Mouse (Mus musculus): ENCODE measurements around the gene 4930407I10Rik. TPM values are rescaled to one million over a fixed set of nuclear protein-coding genes. Genes with fewer than 3 reads are reported as not detected.

4930407I10Rik gene
- polyA plus RNA-seq, 1 experiment from 2014 or later = not detected

DNA sequence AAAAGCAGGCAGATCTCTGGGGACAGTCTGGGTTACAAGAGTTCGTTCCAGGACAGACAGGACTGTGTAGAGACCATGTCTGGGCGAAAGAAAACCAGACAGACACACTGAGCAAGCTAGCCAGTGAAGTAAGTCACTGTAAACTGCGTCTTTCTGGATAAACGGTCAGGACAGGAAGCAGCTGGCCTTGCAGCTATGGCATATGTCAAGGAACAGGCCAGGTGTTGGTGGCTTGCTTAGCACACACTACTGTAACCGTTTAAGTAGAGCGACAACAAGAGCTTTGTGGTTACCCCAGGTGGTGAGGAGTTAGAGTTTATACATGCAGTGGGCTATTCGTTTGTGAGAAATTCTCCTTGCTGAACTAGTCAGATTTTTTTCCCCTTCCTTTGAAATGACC, 31.2 kb upstream of the 4930407I10Rik start:
- Histone ChIP-seq H3K27ac (no peak overlapping the region), H3K9ac (no peak overlapping the region), H3K4me3 (no peak overlapping the region), H3K4me2 (no peak overlapping the region), H3K4me1 (no peaks in the 10 kb centered on the region), H3K9me3 (no peaks in the 10 kb centered on the region), H3K27me3 (no peaks in the 10 kb centered on the region), H3K36me3 (peaks cover 93% of the 10 kb centered on the region)
- WGBS = 82% methylated on average over 7 of the region's 7 CpGs
- no peak for ATAC-seq (ENCODE audit: insufficient number of reproducible peaks, low FRiP score, low TSS enrichment, low read depth)

DNA sequence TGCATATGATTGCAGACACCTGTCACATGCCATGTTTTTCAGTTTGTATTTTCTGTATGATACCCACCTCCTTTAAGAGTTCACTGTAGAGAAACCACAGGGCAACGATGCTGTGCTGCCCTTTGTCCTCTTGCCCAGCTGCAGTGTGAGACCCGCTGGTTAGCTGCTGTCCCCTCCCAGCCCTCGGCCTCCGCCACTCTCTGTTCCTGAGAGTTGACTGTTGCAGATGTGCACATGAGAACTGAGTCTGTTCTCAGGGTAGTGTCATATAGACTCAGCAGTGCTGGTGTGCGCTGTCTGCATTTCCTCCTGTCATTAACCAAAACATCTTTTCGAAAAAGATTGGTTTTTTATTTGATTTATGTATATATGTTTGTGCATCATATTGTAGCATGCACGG, 26.6 kb upstream of the 4930407I10Rik start:
- H3K9me3 ChIP-seq = no peaks in the 10 kb centered on the region
- no peaks in the 10 kb centered on the region for H3K4me1 ChIP-seq
- H3K4me2 ChIP-seq = no peak overlapping the region
- no peaks in the 10 kb centered on the region for H3K27me3 ChIP-seq
- no peak overlapping the region for H3K4me3 ChIP-seq
- H3K36me3 ChIP-seq = peaks cover 79% of the 10 kb centered on the region
- no peak overlapping the region for H3K27ac ChIP-seq
- ATAC-seq (ENCODE audit: insufficient number of reproducible peaks, low FRiP score, low TSS enrichment, low read depth) = no peak
- WGBS = 90% methylated on average over 7 of the region's 7 CpGs
- H3K9ac ChIP-seq = no peak overlapping the region

DNA sequence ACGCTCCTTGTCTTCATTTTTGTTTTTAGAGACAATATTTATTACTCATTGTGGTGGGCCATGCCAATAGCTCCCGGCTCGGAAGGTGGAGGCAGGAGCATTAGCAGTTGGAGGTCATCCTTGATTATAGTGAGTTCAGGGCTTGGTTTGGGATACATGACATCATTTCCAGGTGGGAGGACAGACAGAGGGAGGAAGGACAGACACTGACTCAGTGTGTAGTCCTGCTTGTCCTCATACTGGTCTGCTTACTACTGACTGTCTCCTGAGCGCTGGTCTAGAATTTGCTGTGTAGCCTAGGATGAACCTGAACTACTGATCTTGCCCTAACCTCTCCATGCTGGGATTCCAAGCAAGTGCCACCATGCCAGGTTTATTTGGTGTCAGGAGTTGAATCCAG, 25.2 kb upstream of the 4930407I10Rik start, which contains the start of gene Desi1:
Gene Desi1 (minus strand): TSS at position 101 of the 400 bp plus-strand sequence.
- Histone ChIP-seq H3K27me3 (no peaks in the 10 kb centered on the region), H3K27ac (no peak within 1 kb of the TSS), H3K9ac (no peak within 1 kb of the TSS), H3K4me1 (no peaks in the 10 kb centered on the region), H3K4me2 (no peak within 1 kb of the TSS), H3K4me3 (no peak within 1 kb of the TSS), H3K36me3 (peaks cover 84% of the 10 kb centered on the region), H3K9me3 (no peaks in the 10 kb centered on the region)
- ATAC-seq (ENCODE audit: insufficient number of reproducible peaks, low FRiP score, low TSS enrichment, low read depth) = no peak
- 92% methylated on average over 4 of the region's 4 CpGs for WGBS

DNA sequence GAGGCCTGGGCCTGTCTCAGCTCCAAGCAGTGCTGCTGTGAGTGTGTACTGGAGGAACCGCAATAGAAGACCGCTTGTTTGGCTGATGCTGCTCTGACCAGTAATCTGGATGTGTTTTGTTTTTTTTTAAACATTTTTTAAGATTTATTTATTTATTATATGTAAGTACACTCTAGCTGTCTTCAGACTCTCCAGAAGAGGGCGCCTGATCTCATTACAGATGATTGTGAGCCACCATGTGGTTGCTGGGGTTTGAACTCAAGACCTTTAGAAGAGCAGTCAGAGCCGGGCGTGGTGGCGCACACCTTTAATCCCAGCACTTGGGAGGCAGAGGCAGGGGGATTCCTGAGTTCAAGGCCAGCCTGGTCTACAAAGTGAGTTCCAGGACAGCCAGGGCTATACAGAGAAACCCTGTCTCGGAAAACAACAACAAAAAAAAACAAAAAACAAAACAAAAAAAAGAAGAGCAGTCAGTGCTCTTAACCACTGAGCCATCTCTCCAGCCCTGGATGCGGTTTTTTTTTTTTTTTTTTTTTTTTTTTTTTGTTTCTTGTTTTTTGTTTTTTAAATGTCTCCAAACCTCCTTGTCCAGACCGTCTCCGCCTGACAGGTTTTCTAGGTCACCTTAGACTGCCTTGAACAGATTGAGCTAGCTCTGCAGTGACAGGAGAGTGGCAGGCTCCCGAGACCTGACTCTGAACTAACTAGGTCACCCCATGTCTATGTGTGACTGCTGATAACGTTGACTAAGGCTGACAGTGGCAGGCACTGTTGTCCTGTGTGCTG, 22.9 kb upstream of the 4930407I10Rik start:
- no peak overlapping the region for H3K4me2 ChIP-seq
- H3K27me3 ChIP-seq = no peaks in the 10 kb centered on the region
- H3K9ac ChIP-seq = no peak overlapping the region
- peaks cover 84% of the 10 kb centered on the region for H3K36me3 ChIP-seq
- no peaks in the 10 kb centered on the region for H3K9me3 ChIP-seq
- ATAC-seq (ENCODE audit: insufficient number of reproducible peaks, low FRiP score, low TSS enrichment, low read depth) = no peak
- no peak overlapping the region for H3K27ac ChIP-seq
- 86% methylated on average over 12 of the region's 12 CpGs for WGBS
- H3K4me3 ChIP-seq = no peak overlapping the region
- no peaks in the 10 kb centered on the region for H3K4me1 ChIP-seq

DNA sequence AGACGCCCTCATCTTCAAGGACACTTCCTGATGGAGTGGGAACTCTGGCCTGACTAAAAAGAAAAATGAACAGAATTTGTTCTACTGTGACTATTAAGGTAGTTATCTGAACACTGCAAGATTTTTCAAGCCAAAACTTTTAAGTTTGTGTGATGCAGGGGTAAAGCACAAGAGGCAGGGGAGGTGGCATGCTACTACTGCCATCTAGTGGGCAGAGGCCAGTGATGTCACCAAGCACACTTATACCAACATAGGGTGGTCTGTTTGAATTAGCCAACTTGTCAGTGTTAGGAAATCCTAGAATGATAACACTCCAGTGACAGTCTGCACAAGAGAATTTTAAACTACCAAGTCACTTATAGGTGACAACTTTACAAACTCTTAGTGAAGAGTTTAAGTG, 18.3 kb upstream of the 4930407I10Rik start:
- WGBS = 95% methylated on average over 1 of the region's 1 CpGs
- no peak overlapping the region for H3K4me3 ChIP-seq
- peaks cover 7% of the 10 kb centered on the region for H3K4me1 ChIP-seq
- no peak overlapping the region for H3K27ac ChIP-seq
- peaks cover 64% of the 10 kb centered on the region for H3K36me3 ChIP-seq
- H3K27me3 ChIP-seq = no peaks in the 10 kb centered on the region
- ATAC-seq (ENCODE audit: insufficient number of reproducible peaks, low FRiP score, low TSS enrichment, low read depth) = no peak
- no peak overlapping the region for H3K4me2 ChIP-seq
- H3K9me3 ChIP-seq = no peaks in the 10 kb centered on the region
- H3K9ac ChIP-seq = no peak overlapping the region

DNA sequence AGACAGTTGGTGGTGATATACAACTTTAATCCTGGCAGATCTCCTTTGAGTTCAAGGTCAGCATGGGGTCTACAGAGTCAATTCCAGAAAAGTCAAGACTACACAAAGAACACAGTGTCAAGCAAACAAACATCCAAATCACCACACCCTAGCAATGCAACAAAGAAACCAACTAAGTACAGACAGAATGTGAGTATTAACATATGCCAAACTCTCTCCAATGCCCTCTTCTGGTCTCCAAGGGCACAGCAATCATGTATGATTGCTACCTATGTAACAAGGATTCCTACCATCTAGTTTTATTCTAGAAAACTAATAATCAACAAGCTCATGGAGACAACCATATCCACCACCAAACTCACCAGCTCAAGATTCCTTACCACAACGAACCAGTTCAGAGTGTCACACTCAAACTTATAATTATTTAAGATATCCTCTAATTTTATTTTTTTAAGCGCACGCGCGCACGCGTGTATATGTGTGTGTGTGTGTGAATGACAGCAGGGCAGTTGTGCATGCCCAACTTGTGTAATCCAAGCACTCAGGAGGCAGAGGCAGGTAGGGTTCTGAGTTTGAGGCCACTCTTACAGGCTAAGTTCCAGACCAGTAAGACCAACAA, 14.7 kb upstream of the 4930407I10Rik start:
- Histone ChIP-seq H3K9me3 (no peaks in the 10 kb centered on the region), H3K27me3 (no peaks in the 10 kb centered on the region), H3K4me1 (peaks cover 20% of the 10 kb centered on the region), H3K4me3 (no peak overlapping the region), H3K36me3 (peaks cover 34% of the 10 kb centered on the region), H3K27ac (no peak overlapping the region), H3K4me2 (no peak overlapping the region), H3K9ac (no peak overlapping the region)
- ATAC-seq (ENCODE audit: insufficient number of reproducible peaks, low FRiP score, low TSS enrichment, low read depth) = no peak
- 97% methylated on average over 7 of the region's 7 CpGs for WGBS

DNA sequence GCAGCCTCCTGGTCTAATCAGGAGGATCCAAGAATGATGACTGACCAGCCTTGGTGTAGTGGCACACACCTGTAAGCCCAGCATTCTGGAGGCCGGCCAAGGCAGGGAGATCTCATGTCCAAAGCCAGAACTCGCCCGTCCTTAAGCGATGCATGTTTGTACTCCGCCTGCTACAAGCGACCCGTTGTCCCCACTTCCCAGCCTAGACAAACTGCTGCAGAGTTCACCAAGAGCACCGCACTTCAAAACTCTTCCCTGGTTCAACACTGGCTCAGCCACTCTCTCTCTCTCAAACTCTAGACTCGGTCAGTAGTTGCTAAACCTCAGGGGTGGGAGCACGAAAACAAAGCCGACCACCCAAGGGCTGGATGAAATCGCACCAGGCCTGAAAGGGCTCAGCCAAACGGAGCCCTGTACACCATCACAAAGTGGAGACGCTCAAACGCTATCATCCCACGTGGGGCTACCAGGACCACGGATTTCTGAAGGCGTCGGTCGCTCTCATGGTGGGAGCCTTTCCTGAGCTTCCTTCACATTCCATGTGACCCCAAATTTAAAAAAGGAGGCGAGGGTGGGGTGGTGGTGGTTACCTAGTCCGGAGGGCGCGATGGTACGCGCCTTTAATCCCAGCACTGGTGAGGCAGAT, 12.6 kb upstream of the 4930407I10Rik start:
- H3K4me2 ChIP-seq = peak overlapping the region; percentile 84
- H3K36me3 ChIP-seq = peaks cover 15% of the 10 kb centered on the region
- no peak for ATAC-seq (ENCODE audit: insufficient number of reproducible peaks, low FRiP score, low TSS enrichment, low read depth)
- H3K4me3 ChIP-seq = peak overlapping the region; percentile 99
- no peaks in the 10 kb centered on the region for H3K27me3 ChIP-seq
- peak overlapping the region; percentile 91; the same call in 1 of the 2 replicates for H3K27ac ChIP-seq
- peak overlapping the region; percentile 99 for H3K9ac ChIP-seq
- peaks cover 20% of the 10 kb centered on the region for H3K4me1 ChIP-seq
- H3K9me3 ChIP-seq = no peaks in the 10 kb centered on the region
- WGBS = 3% methylated on average over 26 of the region's 26 CpGs

DNA sequence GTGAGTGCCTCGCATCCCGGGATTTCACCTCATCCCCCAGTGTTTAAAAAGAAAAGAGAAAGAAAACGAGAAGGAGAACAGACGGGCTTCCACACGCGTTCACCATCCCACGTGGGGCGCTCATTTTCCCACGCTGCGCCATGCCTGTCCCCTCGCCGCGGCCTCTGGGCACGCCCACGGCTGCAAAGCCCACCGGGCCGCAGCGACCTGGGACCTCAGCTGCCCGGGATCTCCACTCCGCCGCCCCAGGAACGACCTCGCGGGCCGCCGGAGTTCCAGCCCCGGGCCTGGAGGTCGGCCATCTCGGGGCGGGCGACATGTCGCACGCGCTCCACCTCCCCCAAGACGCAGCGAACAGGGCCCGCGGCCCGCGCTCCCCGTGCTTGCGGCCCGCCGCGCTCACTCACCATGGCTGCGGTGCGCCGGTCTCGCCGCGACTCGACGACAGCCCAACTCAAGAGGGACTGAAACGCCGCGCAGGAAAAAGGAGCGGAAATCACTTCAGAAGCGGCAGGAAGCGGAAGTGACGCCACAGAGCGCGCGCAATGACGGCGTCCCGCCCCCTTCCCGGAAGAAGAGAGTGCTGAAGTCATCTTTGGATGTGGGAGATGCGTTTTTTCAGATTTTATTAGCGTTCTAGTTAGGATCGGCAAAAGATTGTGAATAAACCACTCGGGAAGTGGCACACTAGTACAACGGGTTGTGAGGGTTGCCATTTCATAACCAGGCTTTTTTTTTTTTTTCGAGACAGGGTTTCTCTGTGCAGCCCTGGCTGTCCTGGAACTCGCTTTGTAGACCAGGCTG, 11.7 kb upstream of the 4930407I10Rik start, which contains the start of gene Snu13:
Gene Snu13 (minus strand): TSS at position 519 of the 804 bp plus-strand sequence.
- Histone ChIP-seq H3K4me1 (peaks cover 20% of the 10 kb centered on the region), H3K4me2 (peak within 1 kb of the TSS; percentile 84)
- under 1% methylated on average over 74 of the region's 74 CpGs for WGBS

DNA sequence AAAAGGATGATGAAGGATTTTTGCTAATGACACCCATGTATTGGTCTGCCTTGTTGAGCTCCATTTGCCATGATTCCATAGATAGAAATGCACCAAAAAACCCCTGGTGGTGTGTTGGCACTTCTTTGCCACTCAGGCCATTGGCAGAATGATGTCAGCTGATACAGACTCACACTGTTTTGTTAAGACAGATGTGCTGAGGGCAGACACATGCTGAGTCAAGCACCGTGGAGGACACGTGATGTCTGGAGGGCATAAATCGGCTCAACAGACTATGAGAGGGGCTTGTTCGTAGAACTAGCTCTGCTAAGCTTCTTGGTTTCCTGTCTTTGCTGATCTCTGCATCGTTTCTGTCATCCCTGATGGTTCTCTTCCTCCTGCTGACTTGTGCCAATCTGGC, 6.4 kb upstream of the 4930407I10Rik start:
- Histone ChIP-seq H3K27me3 (no peaks in the 10 kb centered on the region), H3K4me1 (peaks cover 5% of the 10 kb centered on the region; the same call in 1 of the 2 replicates), H3K36me3 (no peaks in the 10 kb centered on the region), H3K9me3 (no peaks in the 10 kb centered on the region), H3K9ac (no peak overlapping the region), H3K4me3 (no peak overlapping the region), H3K4me2 (no peak overlapping the region), H3K27ac (no peak overlapping the region)
- WGBS = 49% methylated on average over 5 of the region's 5 CpGs
- ATAC-seq (ENCODE audit: insufficient number of reproducible peaks, low FRiP score, low TSS enrichment, low read depth) = no peak

More for the DNA sequence above, 11.7 kb upstream of the 4930407I10Rik start, which contains the start of gene Snu13:
- peak within 1 kb of the TSS; percentile 99 for H3K4me3 ChIP-seq
- H3K36me3 ChIP-seq = peaks cover 14% of the 10 kb centered on the region
- no peaks in the 10 kb centered on the region for H3K27me3 ChIP-seq
- ATAC-seq (ENCODE audit: insufficient number of reproducible peaks, low FRiP score, low TSS enrichment, low read depth) = peak; percentile 70; the same call in 1 of the 2 replicates
- H3K9ac ChIP-seq = peak within 1 kb of the TSS; percentile 99
- H3K27ac ChIP-seq = peak within 1 kb of the TSS; percentile 91
- no peaks in the 10 kb centered on the region for H3K9me3 ChIP-seq

DNA sequence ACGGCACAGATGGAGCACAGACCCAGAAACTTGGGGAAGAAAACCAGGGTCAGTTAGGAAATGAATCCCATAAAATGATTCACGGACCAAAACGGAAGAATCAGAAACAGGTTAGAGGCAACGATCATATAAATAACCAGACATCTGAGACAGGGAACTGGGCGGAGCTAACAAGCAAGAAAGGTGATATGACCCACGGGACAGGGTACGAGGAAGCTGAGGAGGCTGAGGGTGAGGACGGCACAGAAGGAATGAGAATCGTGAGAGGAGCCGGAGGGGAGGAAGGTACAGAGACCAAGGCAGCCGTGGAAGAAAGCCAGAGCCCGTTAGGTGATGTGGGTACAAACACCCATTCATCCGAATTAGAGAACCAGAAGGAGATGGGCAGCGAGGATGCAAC, 5.0 kb downstream of the 4930407I10Rik start:
- Histone ChIP-seq H3K9me3 (no peaks in the 10 kb centered on the region), H3K4me1 (peaks cover 13% of the 10 kb centered on the region), H3K36me3 (no peaks in the 10 kb centered on the region), H3K4me3 (no peak overlapping the region), H3K4me2 (no peak overlapping the region; the same call in 1 of the 2 replicates), H3K27ac (no peak overlapping the region), H3K27me3 (peaks cover 40% of the 10 kb centered on the region), H3K9ac (no peak overlapping the region)
- 37% methylated on average over 14 of the region's 14 CpGs for WGBS
- ATAC-seq (ENCODE audit: insufficient number of reproducible peaks, low FRiP score, low TSS enrichment, low read depth) = no peak

DNA sequence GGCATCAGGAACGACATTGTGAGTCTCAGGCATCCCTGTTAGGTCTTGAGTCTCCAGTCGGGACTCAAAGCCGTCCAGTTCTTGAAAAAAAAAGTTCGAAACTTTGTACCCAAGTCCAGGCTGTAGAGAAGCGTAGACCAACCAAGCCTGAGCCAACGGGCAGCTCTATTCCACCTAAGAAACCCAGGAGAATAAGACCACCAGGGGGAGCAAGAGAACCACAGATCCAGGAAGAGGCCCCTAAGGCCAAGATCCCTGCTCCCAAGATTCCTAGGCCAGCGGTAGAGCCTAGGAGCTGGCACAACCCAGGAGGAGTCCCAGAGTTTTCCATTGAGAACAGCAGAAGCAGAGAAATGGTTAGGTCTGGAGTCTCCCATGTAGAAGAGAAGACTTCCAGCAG, 6.6 kb downstream of the 4930407I10Rik start:
- peaks cover 20% of the 10 kb centered on the region for H3K4me1 ChIP-seq
- no peaks in the 10 kb centered on the region for H3K36me3 ChIP-seq
- H3K27ac ChIP-seq = no peak overlapping the region
- WGBS = 16% methylated on average over 7 of the region's 7 CpGs
- H3K9me3 ChIP-seq = no peaks in the 10 kb centered on the region
- H3K4me2 ChIP-seq = no peak overlapping the region
- peaks cover 56% of the 10 kb centered on the region for H3K27me3 ChIP-seq
- no peak overlapping the region for H3K9ac ChIP-seq
- H3K4me3 ChIP-seq = no peak overlapping the region
- ATAC-seq (ENCODE audit: insufficient number of reproducible peaks, low FRiP score, low TSS enrichment, low read depth) = no peak

Measured in limb, embryonic 15.5 days (tissue).